ENCODE assay signal across 8 mouse cellular contexts in the genomic region with DNA sequence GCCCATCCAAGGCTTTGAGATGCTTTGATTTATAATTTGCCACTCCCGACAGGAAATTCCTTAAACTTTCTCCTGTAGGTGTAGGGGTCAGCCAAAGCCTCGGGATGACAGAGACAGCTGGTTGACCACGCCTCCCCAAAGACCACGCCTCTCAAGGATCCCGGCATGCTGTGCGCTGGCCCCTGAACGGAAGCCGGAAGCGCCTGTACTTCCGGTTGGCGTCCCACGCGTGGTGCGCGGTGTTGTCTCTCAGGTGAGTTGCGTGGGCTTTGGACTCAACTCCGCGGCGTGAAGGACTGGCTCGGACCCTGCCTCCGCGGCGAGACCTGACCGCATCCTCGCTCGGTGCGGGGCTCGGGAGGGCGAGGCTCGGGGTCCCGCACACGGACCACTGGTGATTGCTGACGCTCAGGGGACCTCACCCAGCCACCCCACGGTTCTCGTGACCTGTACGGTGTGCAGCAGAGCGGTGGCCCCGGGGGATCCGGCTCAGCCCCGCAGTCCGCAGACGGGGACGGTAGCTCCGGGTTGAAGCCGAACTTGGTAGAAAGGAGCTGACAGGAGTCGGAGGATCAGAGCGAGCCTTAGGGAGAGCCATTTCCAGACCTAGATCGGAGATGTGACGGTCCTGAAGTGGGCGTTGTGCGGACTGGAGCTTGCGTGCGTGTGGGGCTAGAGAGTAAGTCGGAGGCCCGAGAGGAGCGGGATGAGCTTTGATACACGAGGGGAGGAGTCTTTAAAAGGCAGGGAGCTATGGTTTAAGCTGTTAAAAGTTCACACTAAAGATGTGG. TPM values are rescaled to one million over a fixed set of nuclear protein-coding genes. Genes with fewer than 3 reads are reported as not detected.
DNase-seq lines count a peak whose midpoint lies in the region; ATAC-seq and TF ChIP-seq lines count a peak whose summit lies in the region.

A gene (plus strand): TSS at position 200 of the 791 bp plus-strand sequence.

- peaks cover 2% of the 10 kb centered on the region; the same call in 1 of the 2 replicates for H3K36me3 ChIP-seq in heart, embryonic 11.5 days (ENCODE audit: control insufficient read depth, insufficient read depth, low read length)
- peaks cover 40% of the 10 kb centered on the region for H3K36me3 ChIP-seq in kidney, embryonic 16.5 days (ENCODE audit: insufficient read depth, low read length)
- peaks cover 15% of the 10 kb centered on the region for H3K36me3 ChIP-seq in liver, embryonic 11.5 days (ENCODE audit: control insufficient read depth, insufficient read depth, low read length)
- peaks cover 20% of the 10 kb centered on the region for H3K36me3 ChIP-seq in myocyte (ENCODE audit: control insufficient read depth, insufficient read depth)

- peak within 1 kb of the TSS; percentile 93 for H3K9ac ChIP-seq in heart, embryonic 11.5 days (ENCODE audit: low read depth, low read length)
- H3K9ac ChIP-seq in kidney, embryonic 16.5 days (replicated peaks; ENCODE audit: low read length) = peak within 1 kb of the TSS; percentile 92
- peak within 1 kb of the TSS; percentile 92 for H3K9ac ChIP-seq in liver, embryonic 11.5 days (ENCODE audit: low read depth, low read length)

- no peak for TF ChIP-seq CTCF in brain, embryonic 14.5 days (IDR thresholded peaks at IDR 0.05; ENCODE audit: borderline replicate concordance, extremely low read depth, insufficient read depth, insufficient read length)

- H3K27ac ChIP-seq in heart, embryonic 11.5 days (ENCODE audit: low read depth, low read length) = peak within 1 kb of the TSS; percentile 29; the same call in 1 of the 2 replicates
- H3K27ac ChIP-seq in kidney, embryonic 16.5 days (ENCODE audit: low read length) = peak within 1 kb of the TSS; percentile 64; the same call in 1 of the 2 replicates
- peak within 1 kb of the TSS; percentile 74 for H3K27ac ChIP-seq in liver, embryonic 11.5 days (ENCODE audit: low read depth, low read length)

- H3K4me2 ChIP-seq in heart, embryonic 11.5 days = peak within 1 kb of the TSS; percentile 90
- H3K4me2 ChIP-seq in kidney, embryonic 16.5 days (replicated peaks; ENCODE audit: low read depth, low read length) = peak within 1 kb of the TSS; percentile 89
- H3K4me2 ChIP-seq in liver, embryonic 11.5 days = peak within 1 kb of the TSS; percentile 62
- peak within 1 kb of the TSS; percentile 84 for H3K4me2 ChIP-seq in myocyte (ENCODE audit: low read depth)

- H3K4me1 ChIP-seq in heart, embryonic 11.5 days (ENCODE audit: control insufficient read depth, insufficient read depth, low read length) = peaks cover 3% of the 10 kb centered on the region; the same call in 1 of the 2 replicates
- H3K4me1 ChIP-seq in kidney, embryonic 16.5 days (ENCODE audit: insufficient read depth, low read length) = peaks cover 17% of the 10 kb centered on the region; the same call in 1 of the 2 replicates
- H3K4me1 ChIP-seq in liver, embryonic 11.5 days (replicated peaks; ENCODE audit: control insufficient read depth, insufficient read depth, low read length) = peaks cover 6% of the 10 kb centered on the region; the same call in 1 of the 2 replicates

- no peaks in the 10 kb centered on the region for H3K27me3 ChIP-seq in heart, embryonic 11.5 days (ENCODE audit: control insufficient read depth, insufficient read depth, low read length)
- H3K27me3 ChIP-seq in kidney, embryonic 16.5 days (ENCODE audit: insufficient read depth, low read length) = no peaks in the 10 kb centered on the region
- H3K27me3 ChIP-seq in liver, embryonic 11.5 days (replicated peaks; ENCODE audit: control insufficient read depth, insufficient read depth, low read length) = no peaks in the 10 kb centered on the region
- no peaks in the 10 kb centered on the region for H3K27me3 ChIP-seq in myocyte (ENCODE audit: control insufficient read depth, insufficient read depth, insufficient read length)

- peak within 1 kb of the TSS; percentile 56 for H3ac ChIP-seq in myocyte (ENCODE audit: control insufficient read depth, insufficient read length)

- H3K9me3 ChIP-seq in heart, embryonic 11.5 days (replicated peaks; ENCODE audit: control insufficient read depth, low read length) = no peaks in the 10 kb centered on the region
- H3K9me3 ChIP-seq in kidney, embryonic 16.5 days (ENCODE audit: low read length) = no peaks in the 10 kb centered on the region
- no peaks in the 10 kb centered on the region for H3K9me3 ChIP-seq in liver, embryonic 11.5 days (ENCODE audit: control insufficient read depth, low read length)

- DNase-seq in CD4-positive helper T cell, adult 2 months (ENCODE audit: low read depth, low spot score) = peak; percentile 87
- DNase-seq in brain, embryonic 14.5 days (ENCODE audit: low read depth) = peak; percentile 93
- peak; percentile 85 for DNase-seq in liver, embryonic 11.5 days (ENCODE audit: low spot score)
- DNase-seq in spleen, postnatal 4 days (ENCODE audit: low spot score in 2 of 2) = peak; percentile 84 to 91

- peak; percentile 99 for ATAC-seq in erythroblast, adult 5-6 weeks (replicated peaks; ENCODE audit: low FRiP score, poor library complexity, severe bottlenecking)
- ATAC-seq in heart, embryonic 11.5 days (replicated peaks; ENCODE audit: insufficient number of reproducible peaks, low FRiP score, low TSS enrichment) = peak; percentile 92
- peak; percentile 95 for ATAC-seq in kidney, embryonic 16.5 days (ENCODE audit: low FRiP score, low TSS enrichment)
- peak; percentile 91 for ATAC-seq in liver, embryonic 11.5 days (replicated peaks; ENCODE audit: low FRiP score)

- peak within 1 kb of the TSS; percentile 100 for H3K4me3 ChIP-seq in heart, embryonic 11.5 days (ENCODE audit: low read depth, low read length)
- H3K4me3 ChIP-seq in kidney, embryonic 16.5 days (ENCODE audit: low read length) = peak within 1 kb of the TSS; percentile 99
- peak within 1 kb of the TSS; percentile 100 for H3K4me3 ChIP-seq in liver, embryonic 11.5 days (ENCODE audit: low read depth, low read length)
- peak within 1 kb of the TSS; percentile 95 for H3K4me3 ChIP-seq in myocyte

- WGBS in heart, embryonic 11.5 days (ENCODE audit: insufficient replicate concordance) = under 1% methylated on average over 57 of the region's 57 CpGs
- under 1% methylated on average over 57 of the region's 57 CpGs for WGBS in kidney, embryonic 16.5 days
- WGBS in liver, embryonic 11.5 days = under 1% methylated on average over 57 of the region's 57 CpGs

- peak; percentile 41; the same call in 1 of the 2 replicates for TF ChIP-seq POLR2A in brain, embryonic 14.5 days (IDR thresholded peaks at IDR 0.05; ENCODE audit: borderline replicate concordance, extremely low read depth, insufficient read depth, insufficient read length, poor library complexity, severe bottlenecking)
- TF ChIP-seq POLR2A in myocyte (IDR thresholded peaks at IDR 0.05; ENCODE audit: insufficient read length, low read depth) = peak; percentile 93

- H3K79me2 ChIP-seq in myocyte (ENCODE audit: control insufficient read depth, insufficient read depth) = peaks cover 30% of the 10 kb centered on the region

TF ChIP-seq in myocyte, 11 proteins besides CTCF, POLR2A, EP300 and RAD21:
- TF ChIP-seq POLR2AphosphoS2 (IDR thresholded peaks at IDR 0.05; ENCODE audit: insufficient read length, low read depth) = peak; percentile 97
- peak; percentile 52 for TF ChIP-seq MAX (IDR thresholded peaks at IDR 0.05; ENCODE audit: low read depth)
- no peak for TF ChIP-seq USF1 (IDR thresholded peaks at IDR 0.05; ENCODE audit: low read depth)
- no peak for TF ChIP-seq REST (IDR thresholded peaks at IDR 0.05; ENCODE audit: insufficient read depth, insufficient read length)
- TF ChIP-seq MYOD1 (IDR thresholded peaks at IDR 0.05; ENCODE audit: control insufficient read depth in 1 of 3, insufficient read length in 2 of 3, low read depth in 2 of 3) = peak; percentile 28 to 84 (median 75)
- TF ChIP-seq MYOG (IDR thresholded peaks at IDR 0.05; ENCODE audit: control insufficient read depth in 1 of 3, insufficient read depth in 1 of 3, insufficient read length in 2 of 3, low read depth in 2 of 3) = peak in 2 of 3 experiments; percentile 43 to 80
- TF ChIP-seq CEBPB (IDR thresholded peaks at IDR 0.05; ENCODE audit: insufficient read depth, poor library complexity, severe bottlenecking) = no peak
- TF ChIP-seq SRF (IDR thresholded peaks at IDR 0.05; ENCODE audit: control insufficient read depth, insufficient read length, low read depth) = no peak
- no peak for TF ChIP-seq E2F4 (IDR thresholded peaks at IDR 0.05; ENCODE audit: insufficient read depth)
- peak; percentile 27 for TF ChIP-seq TCF12 (IDR thresholded peaks at IDR 0.05; ENCODE audit: insufficient read depth, poor library complexity, severe bottlenecking)

RNA-seq across cellular contexts. Expression of the gene that starts here (rescaled TPM):
- 21.2 and 26.9 TPM in 2 replicates for polyA plus RNA-seq in brain, embryonic 14.5 days (2012; rRNA removed)
- total RNA-seq in erythroblast, adult 5-6 weeks (2015; ENCODE audit: low replicate concordance) = 14.8 and 17.6 TPM in 2 replicates
- 15.8 and 27.3 TPM in 2 replicates for total RNA-seq in erythroblast, adult 5-6 weeks (2017; ENCODE audit: low replicate concordance)
- 30.4 and 38.9 TPM in 2 replicates for polyA plus RNA-seq in heart, embryonic 11.5 days (2014; fragmentation: Nextera tagmentation; extraction: Ambion mirVana)
- 45.1 and 54.1 TPM in 2 replicates for polyA plus RNA-seq in kidney, embryonic 16.5 days (2015; fragmentation: Nextera tagmentation; extraction: Ambion mirVana)
- 86.5 and 92.3 TPM in 2 replicates for polyA plus RNA-seq in liver, embryonic 11.5 days (2014; fragmentation: Nextera tagmentation; extraction: Ambion mirVana)
- 28.3 TPM for polyA plus RNA-seq in myocyte (2012; fragmentation: generic; extraction: Trizol)

Comparison
In these comparisons a context has a peak if more than half of its experiments do, and no peak if none do; other contexts are left out.
1. Peak in every context shown above with its lines: DNase-seq, ATAC-seq, H3K4me3 ChIP-seq and H3K27ac ChIP-seq.